Mouse (Mus musculus): ENCODE measurements around the gene Tmem145. TPM values are rescaled to one million over a fixed set of nuclear protein-coding genes. Genes with fewer than 3 reads are reported as not detected.

Gene Tmem145
- polyA plus RNA-seq, 1 experiment from 2014 or later: 0.67 TPM

GRCm38 (mm10) chr7:25326233-25326632, 20.3 kb downstream of the Tmem145 start:
- Histone ChIP-seq H3K9ac (ENCODE audit: low read length) (no peak overlapping the region), H3K4me3 (ENCODE audit: low read depth, low read length) (no peak overlapping the region), H3K27ac (replicated peaks) (no peak overlapping the region), H3K36me3 (ENCODE audit: control insufficient read depth, insufficient read depth, low read length) (peaks cover 7% of the 10 kb centered on the region), H3K4me1 (replicated peaks; ENCODE audit: control insufficient read depth, insufficient read depth) (0 out of 2 replicates have a peak, but pooled peaks cover 3% of the 10 kb centered on the region), H3K4me2 (replicated peaks; ENCODE audit: low read depth) (no peak overlapping the region), H3K9me3 (ENCODE audit: control insufficient read depth, low read length) (no peaks in the 10 kb centered on the region), H3K27me3 (ENCODE audit: control insufficient read depth, insufficient read depth, low read length) (no peaks in the 10 kb centered on the region)
- ATAC-seq (ENCODE audit: low FRiP score, low TSS enrichment) (no peak), DNase-seq (ENCODE audit: low spot score) (no peak)
- TF ChIP-seq EP300 (optimal IDR thresholded peaks at IDR 0.05) (no peak), CTCF (IDR thresholded peaks at IDR 0.05; ENCODE audit: low read depth) (no peak)
- 83% methylated on average over 8 of the region's 8 CpGs for WGBS

GRCm38 (mm10) chr7:25333596-25334307, 27.8 kb downstream of the Tmem145 start:
- TF ChIP-seq EP300 (optimal IDR thresholded peaks at IDR 0.05): no peak
- peak; percentile 89 for TF ChIP-seq CTCF (IDR thresholded peaks at IDR 0.05; ENCODE audit: low read depth)
- Histone ChIP-seq H3K27me3 (ENCODE audit: control insufficient read depth, insufficient read depth, low read length) (no peaks in the 10 kb centered on the region), H3K36me3 (ENCODE audit: control insufficient read depth, insufficient read depth, low read length) (peaks cover 12% of the 10 kb centered on the region), H3K9me3 (ENCODE audit: control insufficient read depth, low read length) (no peaks in the 10 kb centered on the region), H3K9ac (ENCODE audit: low read length) (no peak overlapping the region), H3K27ac (replicated peaks) (no peak overlapping the region), H3K4me1 (replicated peaks; ENCODE audit: control insufficient read depth, insufficient read depth) (no peaks in the 10 kb centered on the region), H3K4me3 (ENCODE audit: low read depth, low read length) (no peak overlapping the region), H3K4me2 (replicated peaks; ENCODE audit: low read depth) (no peak overlapping the region)
- 40% methylated on average over 16 of the region's 16 CpGs for WGBS
- DNase-seq (ENCODE audit: low spot score) (peak; percentile 84), ATAC-seq (ENCODE audit: low FRiP score, low TSS enrichment) (peak; percentile 73)

GRCm38 (mm10) chr7:25334472-25334871, 28.6 kb downstream of the Tmem145 start:
- 81% methylated on average over 12 of the region's 12 CpGs for WGBS

GRCm38 (mm10) chr7:25339329-25339728, 33.4 kb downstream of the Tmem145 start:
- peaks cover 5% of the 10 kb centered on the region; the same call in 1 of the 2 replicates for H3K36me3 ChIP-seq (ENCODE audit: control insufficient read depth, insufficient read depth, low read length)
- DNase-seq (ENCODE audit: low spot score): no peak
- H3K27me3 ChIP-seq (ENCODE audit: control insufficient read depth, insufficient read depth, low read length): no peaks in the 10 kb centered on the region
- no peak overlapping the region for H3K27ac ChIP-seq (replicated peaks)
- no peak for TF ChIP-seq EP300 (optimal IDR thresholded peaks at IDR 0.05)
- TF ChIP-seq CTCF (IDR thresholded peaks at IDR 0.05; ENCODE audit: low read depth): no peak
- H3K4me3 ChIP-seq (ENCODE audit: low read depth, low read length): no peak overlapping the region
- 84% methylated on average over 9 of the region's 9 CpGs for WGBS
- no peak overlapping the region for H3K4me2 ChIP-seq (replicated peaks; ENCODE audit: low read depth)
- H3K4me1 ChIP-seq (replicated peaks; ENCODE audit: control insufficient read depth, insufficient read depth): no peaks in the 10 kb centered on the region
- H3K9ac ChIP-seq (ENCODE audit: low read length): no peak overlapping the region
- ATAC-seq (ENCODE audit: low FRiP score, low TSS enrichment): no peak
- H3K9me3 ChIP-seq (ENCODE audit: control insufficient read depth, low read length): no peaks in the 10 kb centered on the region

More at GRCm38 (mm10) chr7:25334472-25334871, 28.6 kb downstream of the Tmem145 start:
- peaks cover 12% of the 10 kb centered on the region for H3K36me3 ChIP-seq (ENCODE audit: control insufficient read depth, insufficient read depth, low read length)
- no peak overlapping the region for H3K27ac ChIP-seq (replicated peaks)
- no peak overlapping the region for H3K4me2 ChIP-seq (replicated peaks; ENCODE audit: low read depth)
- no peak overlapping the region for H3K4me3 ChIP-seq (ENCODE audit: low read depth, low read length)
- H3K9ac ChIP-seq (ENCODE audit: low read length): no peak overlapping the region
- H3K4me1 ChIP-seq (replicated peaks; ENCODE audit: control insufficient read depth, insufficient read depth): no peaks in the 10 kb centered on the region
- H3K27me3 ChIP-seq (ENCODE audit: control insufficient read depth, insufficient read depth, low read length): no peaks in the 10 kb centered on the region
- H3K9me3 ChIP-seq (ENCODE audit: control insufficient read depth, low read length): no peaks in the 10 kb centered on the region
- TF ChIP-seq CTCF (IDR thresholded peaks at IDR 0.05; ENCODE audit: low read depth) (no peak), EP300 (optimal IDR thresholded peaks at IDR 0.05) (no peak)
- ATAC-seq (ENCODE audit: low FRiP score, low TSS enrichment) (no peak), DNase-seq (ENCODE audit: low spot score) (no peak)

- ATAC-seq (ENCODE audit: low FRiP score, low TSS enrichment): no peak; the same call in 1 of the 2 replicates
- DNase-seq (ENCODE audit: low spot score): no peak
- Histone ChIP-seq H3K4me1 (replicated peaks; ENCODE audit: control insufficient read depth, insufficient read depth) (no peaks in the 10 kb centered on the region), H3K9ac (ENCODE audit: low read length) (no peak overlapping the region), H3K4me3 (ENCODE audit: low read depth, low read length) (no peak overlapping the region), H3K27me3 (ENCODE audit: control insufficient read depth, insufficient read depth, low read length) (no peaks in the 10 kb centered on the region), H3K4me2 (replicated peaks; ENCODE audit: low read depth) (no peak overlapping the region), H3K27ac (replicated peaks) (no peak overlapping the region), H3K9me3 (ENCODE audit: control insufficient read depth, low read length) (no peaks in the 10 kb centered on the region), H3K36me3 (ENCODE audit: control insufficient read depth, insufficient read depth, low read length) (no peaks in the 10 kb centered on the region; the same call in 1 of the 2 replicates)
- TF ChIP-seq EP300 (optimal IDR thresholded peaks at IDR 0.05) (no peak), CTCF (IDR thresholded peaks at IDR 0.05; ENCODE audit: low read depth) (no peak)
- 79% methylated on average over 19 of the region's 20 CpGs for WGBS
Measured at GRCm38 (mm10) chr7:25341000-25341784, 35.3 kb downstream of the Tmem145 start.

Data from stomach, postnatal 0 days (tissue).